Comparison of ENCODE assay signal across 8 mouse cellular contexts in genomic region chr15:102722500-102722931, GRCm38 (mm10). TPM values are rescaled to one million over a fixed set of nuclear protein-coding genes. Genes with fewer than 3 reads are reported as not detected.
DNase-seq lines count a peak whose midpoint lies in the region; ATAC-seq and TF ChIP-seq lines count a peak whose summit lies in the region.

No protein-coding gene starts in this region.

- no peaks in the 10 kb centered on the region for H3K27me3 ChIP-seq in heart, embryonic 16.5 days (ENCODE audit: control insufficient read depth, insufficient read depth, low read length)
- H3K27me3 ChIP-seq in liver, postnatal 0 days (ENCODE audit: insufficient read depth, low read length): no peaks in the 10 kb centered on the region
- H3K27me3 ChIP-seq in small intestine, adult 2 months (ENCODE audit: control insufficient read depth, insufficient read depth, low read length): no peaks in the 10 kb centered on the region

- 0 out of 2 replicates have a peak overlapping the region, but pooled peaks have one; percentile 22 for H3K9ac ChIP-seq in heart, embryonic 16.5 days (ENCODE audit: low read length)
- H3K9ac ChIP-seq in liver, postnatal 0 days (replicated peaks): no peak overlapping the region

- H3K27ac ChIP-seq in heart, embryonic 16.5 days (ENCODE audit: low read length): peak overlapping the region; percentile 91
- H3K27ac ChIP-seq in liver, postnatal 0 days (ENCODE audit: low read depth): no peak overlapping the region
- H3K27ac ChIP-seq in small intestine, adult 2 months (ENCODE audit: insufficient read depth, low read depth, low read length): no peak overlapping the region

- ATAC-seq in heart, embryonic 16.5 days (replicated peaks; ENCODE audit: extremely low read depth, insufficient read depth, low FRiP score): peak; percentile 64
- ATAC-seq in liver, postnatal 0 days: no peak

- no peak for TF ChIP-seq EP300 in liver, postnatal 0 days (IDR thresholded peaks at IDR 0.05; ENCODE audit: low read depth)

- no peak for TF ChIP-seq CTCF in liver, postnatal 0 days (IDR thresholded peaks at IDR 0.05; ENCODE audit: low read depth)
- TF ChIP-seq CTCF in small intestine, adult 2 months (IDR thresholded peaks at IDR 0.05; ENCODE audit: extremely low read depth, insufficient read length, insufficient replicate concordance, low read depth, low read length): no peak

- H3K4me1 ChIP-seq in heart, embryonic 16.5 days (ENCODE audit: control insufficient read depth, insufficient read depth, low read length): peaks cover 15% of the 10 kb centered on the region
- peaks cover 13% of the 10 kb centered on the region for H3K4me1 ChIP-seq in liver, postnatal 0 days (ENCODE audit: insufficient read depth)
- H3K4me1 ChIP-seq in small intestine, adult 2 months (ENCODE audit: control insufficient read depth, insufficient read depth, insufficient read length, low read length): no peaks in the 10 kb centered on the region; the same call in 1 of the 2 replicates

- H3K4me3 ChIP-seq in heart, embryonic 16.5 days (ENCODE audit: low read length): peak overlapping the region; percentile 31
- H3K4me3 ChIP-seq in liver, postnatal 0 days (ENCODE audit: low read depth, low read length): peak overlapping the region; percentile 74
- H3K4me3 ChIP-seq in small intestine, adult 2 months (ENCODE audit: low read depth, low read length): peak overlapping the region; percentile 23

- H3K9me3 ChIP-seq in heart, embryonic 16.5 days (replicated peaks; ENCODE audit: control insufficient read depth, low read length): no peaks in the 10 kb centered on the region
- H3K9me3 ChIP-seq in liver, postnatal 0 days (ENCODE audit: low read length): no peaks in the 10 kb centered on the region

- peaks cover 13% of the 10 kb centered on the region for H3K36me3 ChIP-seq in heart, embryonic 16.5 days (ENCODE audit: control insufficient read depth, insufficient read depth)
- H3K36me3 ChIP-seq in liver, postnatal 0 days (replicated peaks; ENCODE audit: insufficient read depth, low read length): peaks cover 11% of the 10 kb centered on the region
- H3K36me3 ChIP-seq in small intestine, adult 2 months (ENCODE audit: control insufficient read depth, insufficient read depth, low read length): no peaks in the 10 kb centered on the region; the same call in 1 of the 2 replicates

- 27% methylated on average over 4 of the region's 4 CpGs for WGBS in heart, embryonic 16.5 days
- WGBS in liver, postnatal 0 days (ENCODE audit: insufficient replicate concordance): 49% methylated on average over 4 of the region's 4 CpGs
- 42% methylated on average over 4 of the region's 4 CpGs for WGBS in small intestine, adult 2 months

- peak; percentile 19 to 43 for DNase-seq in spleen, postnatal 36 days (ENCODE audit: low spot score in 2 of 2)
- no peak for DNase-seq in spleen, adult 18-20 months
- no peak for DNase-seq in liver, postnatal 0 days
- no peak for DNase-seq in cerebellum, adult 11 months
- no peak for DNase-seq in layer of hippocampus, postnatal 25 days (ENCODE audit: extremely low spot score in 1 of 2, low spot score in 1 of 2)
- DNase-seq in natural killer cell, adult 2 months (ENCODE audit: low spot score in 2 of 2): no peak

- peak overlapping the region; percentile 60 for H3K4me2 ChIP-seq in heart, embryonic 16.5 days (ENCODE audit: low read depth, low read length)
- H3K4me2 ChIP-seq in liver, postnatal 0 days (ENCODE audit: low read depth, low read length): peak overlapping the region; percentile 71

- no peak for TF ChIP-seq POLR2A in small intestine, adult 2 months (IDR thresholded peaks at IDR 0.05; ENCODE audit: low read depth, low read length)

RNA-seq across cellular contexts. Expression of gene Calcoco1, which starts 0.5 kb away (rescaled TPM):
- polyA plus RNA-seq in heart, embryonic 16.5 days (2015; fragmentation: Nextera tagmentation; extraction: Ambion mirVana): 84.4 and 85.7 TPM in 2 replicates
- polyA plus RNA-seq in liver, postnatal 0 days (2015; fragmentation: Nextera tagmentation; extraction: Ambion mirVana): 11.1 and 14.0 TPM in 2 replicates
- polyA plus RNA-seq in small intestine, adult 2 months (2012; rRNA removed): 7.1 and 15.6 TPM in 2 replicates
- 10 to 100 TPM; 85.8 to 91.4 TPM for total RNA-seq in layer of hippocampus, postnatal 25 days (2021)

RNA-seq across cellular contexts. Expression of gene Atp5g2, which starts 50.4 kb away (rescaled TPM):
- 62.2 and 66.0 TPM in 2 replicates for polyA plus RNA-seq in heart, embryonic 16.5 days (2015; fragmentation: Nextera tagmentation; extraction: Ambion mirVana)
- 49.2 and 53.0 TPM in 2 replicates for polyA plus RNA-seq in liver, postnatal 0 days (2015; fragmentation: Nextera tagmentation; extraction: Ambion mirVana)
- polyA plus RNA-seq in small intestine, adult 2 months (2012; rRNA removed): 110 and 295 TPM in 2 replicates
- total RNA-seq in layer of hippocampus, postnatal 25 days (2021): 10 to 100 TPM; 11.4 to 13.4 TPM

Comparison
In these comparisons a context has a peak if more than half of its experiments do, and no peak if none do; other contexts are left out.
1. DNase-seq: peak in spleen, postnatal 36 days (2 of 2); none in spleen, adult 18-20 months (0 of 2), liver, postnatal 0 days (single experiment), cerebellum, adult 11 months (single experiment), layer of hippocampus, postnatal 25 days (0 of 2) and natural killer cell, adult 2 months (0 of 2).
2. H3K4me3 ChIP-seq: peak in every context shown above with its lines; median percentile 74 in liver, postnatal 0 days; 31 in heart, embryonic 16.5 days; 23 in small intestine, adult 2 months.